Mouse (Mus musculus): Measurements from ENCODE around the gene Wipi2.

- TF ChIP-seq TCF12 (IDR thresholded peaks at IDR 0.05; ENCODE audit: insufficient read depth, poor library complexity, severe bottlenecking) (no peak), POLR2A (IDR thresholded peaks at IDR 0.05; ENCODE audit: insufficient read length, low read depth) (no peak), TCF3 (IDR thresholded peaks at IDR 0.05; ENCODE audit: insufficient read length, low read depth) (no peak)
Measured at GRCm38 (mm10) chr5:142702511-142703138, 75.1 kb downstream of the Wipi2 start.

Measured in myocyte (in vitro differentiated cells).